In the genomic region with DNA sequence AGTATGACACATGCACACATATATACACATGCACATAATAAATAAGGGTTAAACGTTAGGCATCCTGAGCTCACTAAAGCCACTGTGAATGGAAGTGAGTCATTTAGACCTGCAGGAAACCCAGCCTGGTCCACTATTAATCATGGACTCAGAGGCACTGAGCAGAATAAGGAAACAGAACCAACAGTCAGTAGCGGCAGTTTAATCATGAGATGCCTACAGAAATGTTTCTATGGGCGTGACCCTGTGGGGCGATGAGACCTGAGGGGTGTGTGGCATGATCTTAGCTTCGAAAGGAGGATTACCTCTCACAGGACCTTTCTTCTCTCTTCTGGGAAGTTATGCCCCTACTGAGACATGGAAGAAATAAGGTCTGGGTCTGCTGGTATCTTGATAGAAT, we compare ENCODE assay signal across 20 mouse cellular contexts. TPM values are rescaled to one million over a fixed set of nuclear protein-coding genes. Genes with fewer than 3 reads are reported as not detected.
"Had no signal": no experiment of that assay in that cellular context is flagged by ENCODE, and none has a peak within 500 bp of the region (broad histone marks: within the 10 kb centered on the region; RNA-seq: fewer than 3 reads in every experiment).

No protein-coding gene starts in this region.

- H3K4me2 ChIP-seq: lung, embryonic 14.5 days; midbrain, embryonic 12.5 days; neural tube, embryonic 13.5 days; neural tube, embryonic 15.5 days; stomach, embryonic 15.5 days had no signal

- ATAC-seq: midbrain, embryonic 16.5 days had no signal

- H3K4me1 ChIP-seq: midbrain, embryonic 12.5 days; neural tube, embryonic 13.5 days; neural tube, embryonic 15.5 days; stomach, embryonic 15.5 days had no signal

- DNase-seq: lung, adult 18-20 months; lung, embryonic 14.5 days; lung, postnatal 10 days; lung, postnatal 4 days; midbrain, embryonic 14.5 days; retina, postnatal 1 day; right cerebral cortex, adult 18-20 months; right cerebral cortex, postnatal 25 days; right cerebral cortex, postnatal 4 days; spleen, adult 18-20 months; thymus, adult 2 months had no signal

- H3K27me3 ChIP-seq: midbrain, embryonic 12.5 days; neural tube, embryonic 13.5 days; neural tube, embryonic 15.5 days; stomach, embryonic 15.5 days had no signal

- H3K9ac ChIP-seq: lung, embryonic 14.5 days; midbrain, embryonic 12.5 days; neural tube, embryonic 13.5 days; neural tube, embryonic 15.5 days; stomach, embryonic 15.5 days had no signal

- H3K36me3 ChIP-seq: midbrain, embryonic 12.5 days; neural tube, embryonic 13.5 days; neural tube, embryonic 15.5 days; stomach, embryonic 15.5 days had no signal

- H3K27ac ChIP-seq: midbrain, embryonic 12.5 days; neural tube, embryonic 13.5 days; neural tube, embryonic 15.5 days; stomach, embryonic 15.5 days; stomach, postnatal 0 days had no signal

- H3K9me3 ChIP-seq: megakaryocyte, embryonic 14.5 days; neural tube, embryonic 13.5 days; neural tube, embryonic 15.5 days; stomach, embryonic 15.5 days had no signal

- H3K4me3 ChIP-seq: megakaryocyte, embryonic 14.5 days; midbrain, embryonic 12.5 days; myocyte; neural tube, embryonic 13.5 days; neural tube, embryonic 15.5 days; stomach, embryonic 15.5 days had no signal

RNA-seq across cellular contexts. Expression of a gene that starts 7.2 kb away (rescaled TPM):
- polyA plus RNA-seq: liver, embryonic 16.5 days; midbrain, embryonic 12.5 days; neural tube, embryonic 13.5 days had no signal
